Mouse (Mus musculus) hindbrain, embryonic 13.5 days (tissue): ENCODE results near the gene Naa80. TPM values are rescaled to one million over a fixed set of nuclear protein-coding genes. Genes with fewer than 3 reads are reported as not detected.

Experiments
- ATAC-seq: fragments of 200-750 bp; cut with Nextera tagmentation; 2 replicates; pipeline ENCODE4 v1.8.0; 2017; ENCODE audit warnings: moderate TSS enrichment; ENCODE audit not compliant: low FRiP score
- H3K27ac ChIP-seq: fragments of 300-500 bp; sonication (generic); 2 replicates; pipeline ENCODE4 v1.5.1; 2015; ENCODE audit warnings: inconsistent platforms, mild to moderate bottlenecking, moderate library complexity
- H3K27me3 ChIP-seq: fragments of 300-500 bp; sonication (generic); 2 replicates; pipeline ENCODE4 v1.6.1; 2015; ENCODE audit warnings: mild to moderate bottlenecking, inconsistent platforms
- H3K36me3 ChIP-seq: fragments of 300-500 bp; sonication (generic); 2 replicates; pipeline ENCODE4 v1.6.1; 2015; ENCODE audit warnings: mild to moderate bottlenecking, inconsistent platforms
- H3K4me1 ChIP-seq: fragments of 300-500 bp; sonication (generic); replicated peaks from 2 replicates; pipeline ENCODE4 v1.6.1; 2015; ENCODE audit warnings: inconsistent platforms
- H3K4me2 ChIP-seq: fragments of 300-500 bp; sonication (generic); 2 replicates; pipeline ENCODE4 v1.6.1; 2015; ENCODE audit warnings: inconsistent platforms, mild to moderate bottlenecking, moderate library complexity
- H3K4me3 ChIP-seq: fragments of 300-500 bp; sonication (generic); 2 replicates; pipeline ENCODE4 v1.5.1; 2015; ENCODE audit warnings: mild to moderate bottlenecking, inconsistent platforms
- H3K9ac ChIP-seq: fragments of 300-500 bp; sonication (generic); 2 replicates; pipeline ENCODE4 v1.6.1; 2015; ENCODE audit warnings: mild to moderate bottlenecking, inconsistent platforms
- H3K9me3 ChIP-seq: fragments of 300-500 bp; sonication (generic); 2 replicates; pipeline ENCODE4 v1.6.1; 2016; ENCODE audit warnings: inconsistent platforms
- WGBS: fragments of 180-500 bp; shearing (Covaris S2); methylation state at CpG from one replicate; pipeline ENCODE4 v1.1.7; 2015; 5-methylcytosine and 5-hydroxymethylcytosine counted together
- polyA plus RNA-seq: library from polyadenylated mRNA; unstranded; fragments of >200 nt; fragmentation: Nextera tagmentation; extraction: Ambion mirVana; gene quantifications from 2 replicates; pipeline ENCODE4 v1.2.1, GENCODE M21; 2015

The Naa80 gene
- 14.1 and 16.5 TPM in 2 replicates for polyA plus RNA-seq

GRCm38 (mm10) chr9:107578587-107578986 lies at the start of gene Naa80:
Gene Naa80 (plus strand): TSS chr9:107578887.
- Histone ChIP-seq H3K27ac (peak within 1 kb of the TSS; percentile 86; the same call in 1 of the 2 replicates), H3K4me2 (peak within 1 kb of the TSS; percentile 97; the same call in 1 of the 2 replicates), H3K36me3 (peaks cover 22% of the 10 kb centered on the region), H3K27me3 (no peaks in the 10 kb centered on the region), H3K9ac (peak within 1 kb of the TSS; percentile 56; the same call in 1 of the 2 replicates), H3K4me1 (peaks cover 48% of the 10 kb centered on the region), H3K9me3 (no peaks in the 10 kb centered on the region), H3K4me3 (no peak within 1 kb of the TSS)
- no peak for ATAC-seq
- WGBS, result 83% methylated on average over 3 of the region's 3 CpGs

- peak; percentile 98 for ATAC-seq
- Histone ChIP-seq H3K4me2 (peak within 1 kb of the TSS; percentile 100), H3K4me3 (peak within 1 kb of the TSS; percentile 93), H3K9ac (peak within 1 kb of the TSS; percentile 93), H3K36me3 (peaks cover 17% of the 10 kb centered on the region), H3K4me1 (peaks cover 40% of the 10 kb centered on the region), H3K27ac (peak within 1 kb of the TSS; percentile 78), H3K27me3 (0 out of 2 replicates have a peak, but pooled peaks cover 5% of the 10 kb centered on the region), H3K9me3 (no peaks in the 10 kb centered on the region)
- under 1% methylated on average over 48 of the region's 48 CpGs for WGBS
Measured at GRCm38 (mm10) chr9:107533791-107534407, 44.8 kb upstream of the Naa80 start, which contains the start of gene Tmem115. Gene Tmem115 (plus strand): TSS chr9:107533945.

GRCm38 (mm10) chr9:107534408-107535202 lies 44.1 kb upstream of the Naa80 start:
- H3K9me3 ChIP-seq, result no peaks in the 10 kb centered on the region
- H3K27me3 ChIP-seq, result 0 out of 2 replicates have a peak, but pooled peaks cover 5% of the 10 kb centered on the region
- peak overlapping the region; percentile 93 for H3K4me3 ChIP-seq
- H3K4me1 ChIP-seq, result peaks cover 40% of the 10 kb centered on the region
- H3K4me2 ChIP-seq, result peak overlapping the region; percentile 100
- ATAC-seq, result peak; percentile 38; the same call in 1 of the 2 replicates
- under 1% methylated on average over 40 of the region's 40 CpGs for WGBS
- peak overlapping the region; percentile 78 for H3K27ac ChIP-seq
- peaks cover 24% of the 10 kb centered on the region for H3K36me3 ChIP-seq
- peak overlapping the region; percentile 93 for H3K9ac ChIP-seq

- Histone ChIP-seq H3K27ac (no peak overlapping the region), H3K4me3 (no peak overlapping the region), H3K4me2 (no peak overlapping the region; the same call in 1 of the 2 replicates), H3K9me3 (no peaks in the 10 kb centered on the region), H3K9ac (no peak overlapping the region), H3K27me3 (no peaks in the 10 kb centered on the region), H3K4me1 (peaks cover 67% of the 10 kb centered on the region), H3K36me3 (peaks cover 32% of the 10 kb centered on the region)
- no peak for ATAC-seq
- 95% methylated on average over 7 of the region's 7 CpGs for WGBS
Measured at GRCm38 (mm10) chr9:107538231-107538630, 40.5 kb upstream of the Naa80 start.

- Histone ChIP-seq H3K36me3 (peaks cover 36% of the 10 kb centered on the region), H3K9me3 (no peaks in the 10 kb centered on the region), H3K4me1 (peaks cover 67% of the 10 kb centered on the region), H3K4me2 (no peak overlapping the region), H3K9ac (no peak overlapping the region), H3K4me3 (no peak overlapping the region), H3K27me3 (no peaks in the 10 kb centered on the region), H3K27ac (no peak overlapping the region)
- no peak for ATAC-seq
- 97% methylated on average over 3 of the region's 3 CpGs for whole genome bisulfite sequencing
Measured at GRCm38 (mm10) chr9:107538711-107539110, 40.0 kb upstream of the Naa80 start.

GRCm38 (mm10) chr9:107539940-107540339 lies 38.7 kb upstream of the Naa80 start:
- no peaks in the 10 kb centered on the region for H3K27me3 ChIP-seq
- H3K4me3 ChIP-seq, result no peak overlapping the region
- peaks cover 49% of the 10 kb centered on the region for H3K36me3 ChIP-seq
- H3K9me3 ChIP-seq, result no peaks in the 10 kb centered on the region
- peaks cover 66% of the 10 kb centered on the region for H3K4me1 ChIP-seq
- H3K27ac ChIP-seq, result no peak overlapping the region
- no peak overlapping the region for H3K4me2 ChIP-seq
- no peak for ATAC-seq
- H3K9ac ChIP-seq, result 0 out of 2 replicates have a peak overlapping the region, but pooled peaks have one; percentile 5
- WGBS, result 98% methylated on average over 8 of the region's 8 CpGs

- Histone ChIP-seq H3K4me2 (peak overlapping the region; percentile 83), H3K9ac (peak overlapping the region; percentile 72; the same call in 1 of the 2 replicates), H3K36me3 (peaks cover 51% of the 10 kb centered on the region), H3K9me3 (no peaks in the 10 kb centered on the region), H3K27ac (no peak overlapping the region), H3K27me3 (no peaks in the 10 kb centered on the region), H3K4me3 (peak overlapping the region; percentile 64), H3K4me1 (peaks cover 66% of the 10 kb centered on the region)
- WGBS, result 65% methylated on average over 4 of the region's 4 CpGs
- no peak for ATAC-seq
Measured at GRCm38 (mm10) chr9:107540420-107540819, 38.3 kb upstream of the Naa80 start.

- H3K27me3 ChIP-seq, result no peaks in the 10 kb centered on the region
- no peak for ATAC-seq
- 0 out of 2 replicates have a peak overlapping the region, but pooled peaks have one; percentile 70 for H3K27ac ChIP-seq
- peaks cover 51% of the 10 kb centered on the region for H3K36me3 ChIP-seq
- peaks cover 63% of the 10 kb centered on the region for H3K4me1 ChIP-seq
- no peaks in the 10 kb centered on the region for H3K9me3 ChIP-seq
- H3K4me2 ChIP-seq, result peak overlapping the region; percentile 83
- WGBS, result 29% methylated on average over 10 of the region's 10 CpGs
- peak overlapping the region; percentile 72 for H3K9ac ChIP-seq
- H3K4me3 ChIP-seq, result peak overlapping the region; percentile 64
Measured at GRCm38 (mm10) chr9:107541005-107541404, 37.7 kb upstream of the Naa80 start.

- peak; percentile 87 for ATAC-seq
Measured at GRCm38 (mm10) chr9:107541474-107542351, 37.0 kb upstream of the Naa80 start, which contains the start of the genes Cyb561d2 and Nprl2. Gene Cyb561d2 (minus strand): TSS chr9:107542193. Gene Nprl2 (plus strand): TSS chr9:107542226.

GRCm38 (mm10) chr9:107542352-107542686 lies 36.4 kb upstream of the Naa80 start:
- Histone ChIP-seq H3K4me2 (peak overlapping the region; percentile 83), H3K9ac (peak overlapping the region; percentile 72), H3K36me3 (peaks cover 50% of the 10 kb centered on the region), H3K4me3 (peak overlapping the region; percentile 64), H3K27me3 (no peaks in the 10 kb centered on the region), H3K4me1 (peaks cover 63% of the 10 kb centered on the region), H3K27ac (peak overlapping the region; percentile 74), H3K9me3 (no peaks in the 10 kb centered on the region)
- ATAC-seq, result peak; percentile 25; the same call in 1 of the 2 replicates
- WGBS, result 2% methylated on average over 11 of the region's 11 CpGs

More at GRCm38 (mm10) chr9:107541474-107542351, 37.0 kb upstream of the Naa80 start, which contains the start of the genes Cyb561d2 and Nprl2:
- H3K9me3 ChIP-seq, result no peaks in the 10 kb centered on the region
- WGBS, result under 1% methylated on average over 46 of the region's 46 CpGs
- peaks cover 63% of the 10 kb centered on the region for H3K4me1 ChIP-seq
- H3K36me3 ChIP-seq, result peaks cover 51% of the 10 kb centered on the region
- H3K27me3 ChIP-seq, result no peaks in the 10 kb centered on the region
- H3K9ac ChIP-seq, result peak within 1 kb of the TSS; percentile 72
- H3K4me3 ChIP-seq, result peak within 1 kb of the TSS; percentile 64
- H3K27ac ChIP-seq, result peak within 1 kb of the TSS; percentile 74
- peak within 1 kb of the TSS; percentile 83 for H3K4me2 ChIP-seq

GRCm38 (mm10) chr9:107542721-107543120 lies 36.0 kb upstream of the Naa80 start:
- WGBS, result 39% methylated on average over 8 of the region's 8 CpGs
- no peak for ATAC-seq
- H3K27me3 ChIP-seq, result no peaks in the 10 kb centered on the region

More at GRCm38 (mm10) chr9:107542721-107543120, 36.0 kb upstream of the Naa80 start:
- Histone ChIP-seq H3K36me3 (peaks cover 46% of the 10 kb centered on the region), H3K9me3 (no peaks in the 10 kb centered on the region), H3K4me2 (peak overlapping the region; percentile 83), H3K9ac (peak overlapping the region; percentile 72), H3K4me3 (peak overlapping the region; percentile 64), H3K4me1 (peaks cover 63% of the 10 kb centered on the region), H3K27ac (peak overlapping the region; percentile 74; the same call in 1 of the 2 replicates)
